Mouse (Mus musculus) cerebellum, adult 9-11 months (tissue): Measurements from ENCODE around the gene Gm13420.
"Not testable (repeated sequence)": the region's sequence is repeated elsewhere in the genome, so short reads cannot be mapped to it uniquely, and the experiment has no call there.

Experiments
- DNase-seq: peaks from one replicate; pipeline ENCODE4 v3.0.0; 2022

Gene Gm13420

GRCm38 (mm10) chr2:29751497-29751896, at the start of gene Gm13420:
Gene Gm13420, minus strand, starts transcription at chr2:29751685.
- no peak for DNase-seq

- DNase-seq = no peak
Measured at GRCm38 (mm10) chr2:29792772-29793487, 41.4 kb upstream of the Gm13420 start.

GRCm38 (mm10) chr2:29787937-29788681, 36.6 kb upstream of the Gm13420 start, which contains the start of gene Trub2:
Gene Trub2, minus strand, starts transcription at chr2:29788502.
- peak; percentile 85 for DNase-seq

- peak; percentile 92 for DNase-seq
Measured at GRCm38 (mm10) chr2:29787104-29787917, 35.8 kb upstream of the Gm13420 start, which contains the start of gene Coq4. Gene Coq4, plus strand, starts transcription at chr2:29787493.

GRCm38 (mm10) chr2:29784290-29784689, 32.8 kb upstream of the Gm13420 start:
- DNase-seq = no peak

- not testable (repeated sequence) for DNase-seq
Measured at GRCm38 (mm10) chr2:29781256-29781655, 29.8 kb upstream of the Gm13420 start.

GRCm38 (mm10) chr2:29773323-29773722, 21.8 kb upstream of the Gm13420 start:
- DNase-seq = no peak

GRCm38 (mm10) chr2:29771611-29772461, 20.4 kb upstream of the Gm13420 start:
- DNase-seq = no peak

- no peak for DNase-seq
Measured at GRCm38 (mm10) chr2:29770162-29770561, 18.7 kb upstream of the Gm13420 start.

GRCm38 (mm10) chr2:29768901-29769300, 17.4 kb upstream of the Gm13420 start:
- DNase-seq = no peak

GRCm38 (mm10) chr2:29767976-29768709, 16.7 kb upstream of the Gm13420 start:
- no peak for DNase-seq

GRCm38 (mm10) chr2:29764831-29765230, 13.3 kb upstream of the Gm13420 start:
- peak; percentile 45 for DNase-seq

- DNase-seq = no peak
Measured at GRCm38 (mm10) chr2:29755693-29756092, 4.2 kb upstream of the Gm13420 start.

- no peak for DNase-seq
Measured at GRCm38 (mm10) chr2:29752397-29752796, 912 bp upstream of the Gm13420 start.

- no peak for DNase-seq
Measured at GRCm38 (mm10) chr2:29748499-29748898, 3.0 kb downstream of the Gm13420 start.

GRCm38 (mm10) chr2:29747852-29748251, 3.6 kb downstream of the Gm13420 start:
- no peak for DNase-seq

- DNase-seq = no peak
Measured at GRCm38 (mm10) chr2:29747188-29747782, 4.2 kb downstream of the Gm13420 start.

- DNase-seq = no peak
Measured at GRCm38 (mm10) chr2:29744256-29744655, 7.2 kb downstream of the Gm13420 start.

- no peak for DNase-seq
Measured at GRCm38 (mm10) chr2:29741207-29741606, 10.3 kb downstream of the Gm13420 start.

- no peak for DNase-seq
Measured at GRCm38 (mm10) chr2:29739368-29739767, 12.1 kb downstream of the Gm13420 start.

- no peak for DNase-seq
Measured at GRCm38 (mm10) chr2:29738799-29739198, 12.7 kb downstream of the Gm13420 start.
